Mouse (Mus musculus): ENCODE results near the gene Oog1.
"Not testable (repeated sequence)": the region's sequence is repeated elsewhere in the genome, so short reads cannot be mapped to it uniquely, and the experiment has no call there.

GRCm38 (mm10) chr12:87618569-87618968, 16.1 kb downstream of the Oog1 start, which contains the start of gene Gm4027:
- not testable (repeated sequence) for TF ChIP-seq CTCF (IDR thresholded peaks at IDR 0.05; ENCODE audit: control insufficient read depth, insufficient read depth, low read length); POLR2A (IDR thresholded peaks at IDR 0.05; ENCODE audit: borderline replicate concordance, control insufficient read depth, low read depth, low read length)

Data from bone marrow, adult 2 months (tissue).